Mouse (Mus musculus) stomach, embryonic 14.5 days (tissue): ENCODE measurements around the gene Cacna2d2. TPM values are rescaled to one million over a fixed set of nuclear protein-coding genes. Genes with fewer than 3 reads are reported as not detected.

ENCODE experiments used
- ATAC-seq: fragments of 200-750 bp; cut with Nextera tagmentation; 2 replicates; pipeline ENCODE4 v1.8.0; 2017; ENCODE audit warnings: low read depth, moderate TSS enrichment; ENCODE audit not compliant: insufficient number of reproducible peaks, insufficient read depth, low FRiP score
- H3K27ac ChIP-seq: fragments of 300-500 bp; sonication (generic); 2 replicates; pipeline ENCODE4 v1.5.1; 2014; ENCODE audit warnings: mild to moderate bottlenecking, low read length, moderate library complexity, mixed read lengths
- H3K27me3 ChIP-seq: fragments of 300-500 bp; sonication (generic); 2 replicates; pipeline ENCODE4 v1.6.1; 2014; ENCODE audit warnings: low read length, control low read depth, mixed read lengths; ENCODE audit not compliant: control insufficient read depth, insufficient read depth
- H3K36me3 ChIP-seq: fragments of 300-500 bp; sonication (generic); 2 replicates; pipeline ENCODE4 v1.6.1; 2014; ENCODE audit warnings: mild to moderate bottlenecking, control low read depth, low read length, moderate library complexity, mixed read lengths; ENCODE audit not compliant: control insufficient read depth, insufficient read depth
- H3K4me1 ChIP-seq: fragments of 300-500 bp; sonication (generic); 2 replicates; pipeline ENCODE4 v1.6.1; 2014; ENCODE audit warnings: low read length, control low read depth, mixed read lengths; ENCODE audit not compliant: control insufficient read depth, insufficient read depth
- H3K4me2 ChIP-seq: fragments of 300-500 bp; sonication (generic); replicated peaks from 2 replicates; pipeline ENCODE4 v1.6.1; 2014; ENCODE audit warnings: low read depth, low read length, control low read depth
- H3K4me3 ChIP-seq: fragments of 300-500 bp; sonication (generic); 2 replicates; pipeline ENCODE4 v1.5.1; 2014; ENCODE audit warnings: low read depth, low read length, control low read depth
- H3K9ac ChIP-seq: fragments of 300-500 bp; sonication (generic); replicated peaks from 2 replicates; pipeline ENCODE4 v1.6.1; 2014; ENCODE audit warnings: low read depth, mild to moderate bottlenecking, control low read depth, low read length, moderate library complexity, mixed read lengths
- H3K9me3 ChIP-seq: fragments of 300-500 bp; sonication (generic); 2 replicates; pipeline ENCODE4 v1.6.1; 2016; ENCODE audit warnings: low read depth, low read length, control low read depth; ENCODE audit not compliant: control insufficient read depth
- WGBS: fragments of 180-500 bp; shearing (Covaris S2); extraction: QIAGEN DNeasy Blood & Tissue Kit; methylation state at CpG from one replicate; pipeline ENCODE4 v1.1.7; 2014; 5-methylcytosine and 5-hydroxymethylcytosine counted together
- polyA plus RNA-seq: library from polyadenylated mRNA; unstranded; fragments of >200 nt; fragmentation: Nextera tagmentation; extraction: Ambion mirVana; gene quantifications from 2 replicates; pipeline ENCODE4 v1.2.1, GENCODE M21; 2014

The Cacna2d2 gene
- polyA plus RNA-seq, 1 experiment from 2014 or later, result 0.43 TPM

DNA sequence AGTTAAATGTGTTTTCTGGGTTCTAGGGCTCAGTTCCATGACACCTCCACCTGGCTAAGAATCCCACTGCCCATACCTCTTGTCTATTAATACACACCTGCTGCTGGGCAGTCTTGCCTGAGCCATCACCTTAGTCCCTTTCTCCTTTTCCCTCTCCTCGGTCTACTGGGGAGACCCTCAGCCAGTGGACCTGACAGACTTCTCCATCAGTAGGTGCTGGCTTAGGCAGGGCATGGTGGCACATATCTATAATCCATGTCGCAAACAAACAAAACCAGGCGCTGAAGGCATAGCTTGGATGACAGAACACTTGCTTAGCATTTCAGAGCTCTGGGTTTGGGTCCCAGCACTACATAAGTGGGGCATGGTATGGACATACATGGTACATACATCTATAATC, 139.3 kb downstream of the Cacna2d2 start:
- H3K27ac ChIP-seq, result no peak overlapping the region
- WGBS, result 95% methylated on average over 3 of the region's 3 CpGs
- H3K4me3 ChIP-seq, result no peak overlapping the region
- H3K4me2 ChIP-seq, result no peak overlapping the region
- no peak for ATAC-seq
- H3K27me3 ChIP-seq, result no peaks in the 10 kb centered on the region
- peaks cover 28% of the 10 kb centered on the region for H3K4me1 ChIP-seq
- no peak overlapping the region for H3K9ac ChIP-seq
- peaks cover 27% of the 10 kb centered on the region for H3K36me3 ChIP-seq
- H3K9me3 ChIP-seq, result no peaks in the 10 kb centered on the region

DNA sequence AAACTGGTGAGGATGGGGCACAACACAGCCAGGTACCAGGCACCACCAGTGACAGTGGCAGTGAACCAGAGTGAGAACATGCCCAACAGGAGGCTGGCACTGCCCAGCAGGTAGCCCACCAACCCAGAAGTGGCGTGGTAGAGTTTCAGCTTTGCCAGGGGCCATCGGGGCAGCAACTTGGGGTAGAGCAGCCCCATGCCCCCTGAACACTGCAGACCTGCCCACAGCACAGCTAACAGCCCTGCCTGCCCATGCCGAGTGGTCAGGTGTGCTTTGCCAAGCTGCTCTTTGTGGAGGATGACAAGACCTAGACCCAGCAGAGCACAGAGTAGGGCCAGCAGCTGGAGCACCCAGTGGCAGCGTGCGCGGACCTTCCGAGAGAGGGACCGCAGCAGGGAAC, 140.5 kb downstream of the Cacna2d2 start:
- no peaks in the 10 kb centered on the region for H3K27me3 ChIP-seq
- no peak overlapping the region for H3K4me3 ChIP-seq
- H3K9me3 ChIP-seq, result no peaks in the 10 kb centered on the region
- peaks cover 28% of the 10 kb centered on the region for H3K4me1 ChIP-seq
- 95% methylated on average over 8 of the region's 8 CpGs for WGBS
- no peak overlapping the region for H3K4me2 ChIP-seq
- ATAC-seq, result no peak
- no peak overlapping the region for H3K27ac ChIP-seq
- no peak overlapping the region for H3K9ac ChIP-seq
- peaks cover 32% of the 10 kb centered on the region for H3K36me3 ChIP-seq

DNA sequence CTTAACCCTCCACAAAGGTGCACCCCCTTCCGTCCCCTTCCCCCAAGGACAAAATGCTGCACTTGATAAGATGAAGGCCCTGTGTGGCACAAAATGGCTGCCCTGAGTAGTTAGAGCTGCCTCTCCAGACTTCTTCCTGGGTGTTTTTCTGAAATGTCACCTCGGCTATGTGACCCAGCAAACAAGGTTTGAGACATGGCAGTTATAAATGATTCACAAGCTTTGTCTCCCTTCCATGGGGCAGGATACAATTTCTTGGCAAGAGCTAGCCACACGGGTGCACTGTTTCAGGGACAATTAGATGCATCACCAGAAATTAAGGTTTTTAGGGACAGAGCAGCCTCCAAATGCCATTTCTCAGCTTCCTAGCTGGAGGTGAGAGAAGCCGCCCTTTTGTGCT, 141.0 kb downstream of the Cacna2d2 start:
- Histone ChIP-seq H3K9me3 (no peaks in the 10 kb centered on the region), H3K27me3 (no peaks in the 10 kb centered on the region), H3K4me1 (peaks cover 26% of the 10 kb centered on the region), H3K4me2 (no peak overlapping the region), H3K4me3 (no peak overlapping the region), H3K9ac (no peak overlapping the region), H3K27ac (no peak overlapping the region), H3K36me3 (peaks cover 37% of the 10 kb centered on the region)
- 58% methylated on average over 4 of the region's 4 CpGs for WGBS
- ATAC-seq, result no peak

DNA sequence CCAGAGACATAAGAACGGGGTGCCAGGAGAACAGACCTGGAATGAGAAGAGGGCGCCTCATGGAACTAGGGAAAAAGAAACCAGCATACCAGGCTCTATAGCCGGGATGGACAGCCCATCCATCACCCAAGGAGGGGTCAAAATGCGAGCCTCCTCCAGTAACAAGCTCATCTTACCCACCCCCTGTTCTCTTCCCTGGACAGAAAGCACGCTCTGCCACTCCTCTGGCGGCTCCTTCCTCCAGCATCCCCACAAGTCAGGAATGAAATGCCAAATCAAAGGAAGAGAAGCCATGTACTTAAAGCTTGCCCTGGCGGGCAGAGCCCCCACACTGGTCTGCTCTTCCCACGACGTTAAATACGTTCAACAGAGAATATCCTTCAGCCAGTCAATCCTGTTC, 141.6 kb downstream of the Cacna2d2 start:
- Histone ChIP-seq H3K4me2 (peak overlapping the region; percentile 64), H3K27ac (no peak overlapping the region), H3K4me3 (peak overlapping the region; percentile 54; the same call in 1 of the 2 replicates), H3K9ac (no peak overlapping the region), H3K4me1 (peaks cover 21% of the 10 kb centered on the region), H3K27me3 (no peaks in the 10 kb centered on the region), H3K36me3 (peaks cover 41% of the 10 kb centered on the region), H3K9me3 (no peaks in the 10 kb centered on the region)
- no peak for ATAC-seq
- WGBS, result 22% methylated on average over 10 of the region's 10 CpGs

DNA sequence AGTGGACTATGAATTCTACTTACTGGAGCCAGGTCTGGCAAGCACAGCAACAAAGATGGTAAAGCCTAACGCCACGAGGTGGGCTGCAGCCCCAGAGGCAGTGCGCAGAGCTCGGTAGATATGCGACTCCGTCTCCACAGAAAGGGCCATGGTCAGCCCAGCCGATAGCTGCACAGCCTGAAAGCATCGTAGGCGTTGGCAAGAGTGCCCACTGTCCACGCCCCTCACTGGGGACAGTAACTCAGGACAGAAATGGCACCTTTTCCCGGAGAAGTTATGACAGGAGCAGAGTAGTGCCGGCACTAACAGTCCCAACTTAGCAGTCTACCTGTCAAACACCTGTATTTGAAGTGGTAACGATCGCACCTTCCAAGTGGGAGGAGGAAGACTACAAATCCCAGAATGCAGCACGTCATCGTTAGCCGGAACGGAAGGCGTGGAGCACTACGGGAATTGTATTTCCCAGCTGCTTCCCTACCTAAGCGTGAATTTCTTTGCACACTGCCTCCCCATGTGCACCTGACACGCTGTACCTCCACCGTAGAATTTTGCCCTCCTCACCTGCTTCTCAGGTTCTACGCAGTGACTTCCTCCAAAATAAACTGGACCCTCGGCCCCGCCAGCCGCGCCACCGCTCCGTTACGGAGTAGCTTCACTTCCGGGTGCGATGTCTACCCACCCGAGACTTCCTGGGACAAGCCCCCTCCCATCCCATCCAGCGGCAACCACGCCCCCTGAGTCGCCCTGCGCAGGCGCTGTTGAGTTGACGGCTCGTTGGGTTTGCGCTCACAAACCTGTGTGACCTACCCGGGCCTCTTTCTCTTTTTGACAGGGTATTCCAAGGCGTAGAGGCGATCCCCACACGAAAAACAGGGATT, 142.3 kb downstream of the Cacna2d2 start, which contains the start of the genes Cyb561d2 and Nprl2:
Cyb561d2 (minus strand) TSS at position 720 of the 878 bp plus-strand sequence.
Nprl2 (plus strand) TSS at position 753 of the 878 bp plus-strand sequence.
- peak within 1 kb of the TSS; percentile 45; the same call in 1 of the 2 replicates for H3K9ac ChIP-seq
- ATAC-seq, result peak; percentile 87
- H3K27ac ChIP-seq, result peak within 1 kb of the TSS; percentile 44; the same call in 1 of the 2 replicates
- no peaks in the 10 kb centered on the region for H3K9me3 ChIP-seq
- peaks cover 17% of the 10 kb centered on the region for H3K4me1 ChIP-seq
- H3K4me3 ChIP-seq, result peak within 1 kb of the TSS; percentile 54
- H3K36me3 ChIP-seq, result peaks cover 41% of the 10 kb centered on the region
- no peaks in the 10 kb centered on the region for H3K27me3 ChIP-seq
- WGBS, result under 1% methylated on average over 46 of the region's 46 CpGs
- H3K4me2 ChIP-seq, result peak within 1 kb of the TSS; percentile 64

DNA sequence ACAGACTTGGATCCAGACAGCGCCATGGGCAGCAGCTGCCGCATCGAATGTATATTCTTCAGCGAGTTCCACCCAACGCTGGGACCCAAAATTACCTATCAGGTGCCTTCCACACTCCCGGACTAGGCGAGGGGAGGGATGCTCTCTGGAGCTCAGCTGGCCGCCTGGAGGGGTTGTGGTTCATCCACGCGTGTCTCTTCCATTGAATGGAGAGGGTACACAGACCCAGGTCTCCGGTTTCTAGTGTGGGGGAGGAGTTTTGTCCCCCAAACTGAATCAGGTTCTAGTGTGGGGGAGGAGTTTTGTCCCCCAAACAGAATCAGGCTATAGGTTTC, 142.9 kb downstream of the Cacna2d2 start:
- Histone ChIP-seq H3K36me3 (peaks cover 41% of the 10 kb centered on the region), H3K4me2 (peak overlapping the region; percentile 64), H3K4me1 (peaks cover 17% of the 10 kb centered on the region), H3K27me3 (no peaks in the 10 kb centered on the region), H3K27ac (peak overlapping the region; percentile 21; the same call in 1 of the 2 replicates), H3K4me3 (peak overlapping the region; percentile 54), H3K9ac (peak overlapping the region; percentile 45; the same call in 1 of the 2 replicates), H3K9me3 (no peaks in the 10 kb centered on the region)
- WGBS, result 2% methylated on average over 11 of the region's 11 CpGs
- ATAC-seq, result no peak

DNA sequence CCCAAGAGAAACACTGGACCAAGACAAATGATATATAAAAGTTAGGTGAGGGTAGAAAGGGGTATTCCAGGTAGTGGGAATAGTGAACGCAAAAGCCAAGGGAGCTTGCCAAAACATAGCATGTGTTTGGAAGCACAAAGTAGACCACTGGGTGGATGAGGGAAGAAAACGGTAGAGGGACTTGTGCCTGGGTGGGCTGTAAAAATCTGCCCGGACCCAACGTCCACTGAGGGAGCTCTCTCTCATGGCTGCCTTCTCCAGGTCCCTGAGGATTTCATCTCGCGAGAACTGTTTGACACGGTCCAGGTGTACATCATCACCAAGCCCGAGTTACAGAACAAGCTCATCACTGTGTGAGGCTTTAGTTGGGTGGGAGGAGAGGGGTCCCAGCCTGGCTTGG, 143.3 kb downstream of the Cacna2d2 start:
- Histone ChIP-seq H3K4me1 (peaks cover 19% of the 10 kb centered on the region), H3K36me3 (peaks cover 39% of the 10 kb centered on the region), H3K27ac (peak overlapping the region; percentile 21; the same call in 1 of the 2 replicates), H3K4me3 (peak overlapping the region; percentile 54), H3K4me2 (peak overlapping the region; percentile 64), H3K27me3 (no peaks in the 10 kb centered on the region), H3K9me3 (no peaks in the 10 kb centered on the region), H3K9ac (no peak overlapping the region)
- WGBS, result 20% methylated on average over 8 of the region's 8 CpGs
- no peak for ATAC-seq

DNA sequence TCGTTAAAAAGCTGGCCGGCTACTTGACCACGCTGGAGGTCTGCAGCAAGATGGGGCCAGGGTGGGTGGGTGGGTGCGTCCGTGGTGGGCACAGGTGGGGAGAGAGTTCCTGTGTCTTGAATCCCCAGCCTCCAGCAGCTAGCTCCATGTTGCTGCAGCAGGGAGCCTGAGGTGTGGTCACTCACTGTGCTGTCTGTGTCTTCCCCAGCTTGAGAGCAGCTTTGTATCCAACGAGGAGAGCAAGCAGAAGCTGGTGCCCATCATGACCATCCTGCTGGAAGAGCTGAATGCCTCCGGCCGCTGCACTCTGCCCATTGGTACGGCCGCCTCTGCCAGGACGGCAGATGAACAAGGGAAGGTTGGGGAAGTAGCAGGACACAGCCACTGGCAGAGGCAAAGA, 143.9 kb downstream of the Cacna2d2 start:
- no peak overlapping the region; the same call in 1 of the 2 replicates for H3K9ac ChIP-seq
- no peak overlapping the region for H3K27ac ChIP-seq
- 80% methylated on average over 11 of the region's 11 CpGs for WGBS
- peaks cover 33% of the 10 kb centered on the region for H3K36me3 ChIP-seq
- no peaks in the 10 kb centered on the region for H3K9me3 ChIP-seq
- no peak for ATAC-seq
- H3K4me3 ChIP-seq, result peak overlapping the region; percentile 54; the same call in 1 of the 2 replicates
- no peaks in the 10 kb centered on the region for H3K27me3 ChIP-seq
- H3K4me1 ChIP-seq, result peaks cover 19% of the 10 kb centered on the region
- H3K4me2 ChIP-seq, result peak overlapping the region; percentile 64; the same call in 1 of the 2 replicates
